Mouse (Mus musculus) embryo, embryonic 11.5 days (tissue): ENCODE measurements around the gene Mrpl41.
A peak's percentile ranks its signal among the peaks of the same experiment; 100 is the strongest.
"Not testable (repeated sequence)": the region's sequence is repeated elsewhere in the genome, so short reads cannot be mapped to it uniquely, and the experiment has no call there.

ENCODE experiments used
- DNase-seq: peaks from one replicate; pipeline ENCODE4 v3.0.0-alpha.2; 2012; ENCODE audit warnings: low read depth, low spot score

Mrpl41 gene

DNA sequence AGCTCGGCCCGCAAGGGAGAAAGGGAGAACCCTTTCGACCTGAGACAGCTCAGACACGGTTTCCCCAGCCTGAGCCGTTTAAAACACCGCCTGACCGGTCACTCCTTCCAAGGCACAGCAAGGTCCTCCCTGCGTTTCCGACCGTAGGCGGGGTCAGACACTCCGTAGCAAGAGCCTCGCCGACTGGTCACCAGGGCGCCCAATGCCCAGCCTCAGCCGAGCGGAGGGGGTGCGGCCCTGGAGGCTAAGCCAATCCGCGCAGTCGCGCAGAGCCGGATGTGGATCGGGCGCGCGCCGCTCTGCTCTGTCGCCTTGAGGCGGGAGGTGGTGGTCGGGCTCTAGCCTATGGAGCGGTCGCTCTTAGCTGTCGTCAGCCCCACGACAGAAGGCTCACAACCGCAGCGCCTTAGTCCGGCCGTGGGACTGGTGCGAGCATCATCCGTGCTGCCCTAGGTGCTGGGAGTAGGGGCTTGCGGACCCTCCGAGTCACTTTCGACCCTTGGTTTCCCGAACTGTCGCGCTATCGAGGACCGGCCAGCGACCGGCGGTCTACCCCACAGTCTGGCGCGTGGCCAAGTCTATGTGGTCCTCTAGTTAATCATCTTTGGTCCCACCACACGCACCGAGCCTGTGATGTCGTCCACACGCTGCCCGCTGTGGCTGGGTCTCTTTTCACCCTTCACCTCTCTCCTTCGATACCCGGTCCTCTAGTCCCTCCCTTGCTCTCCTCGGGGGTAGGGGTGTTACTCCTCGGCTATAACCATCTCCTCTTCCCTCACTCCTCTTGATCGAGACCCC lies at the start of gene Mrpl41:
Gene Mrpl41 (minus strand): TSS at position 193 of the 798 bp plus-strand sequence.
- DNase-seq = peak; percentile 94

DNA sequence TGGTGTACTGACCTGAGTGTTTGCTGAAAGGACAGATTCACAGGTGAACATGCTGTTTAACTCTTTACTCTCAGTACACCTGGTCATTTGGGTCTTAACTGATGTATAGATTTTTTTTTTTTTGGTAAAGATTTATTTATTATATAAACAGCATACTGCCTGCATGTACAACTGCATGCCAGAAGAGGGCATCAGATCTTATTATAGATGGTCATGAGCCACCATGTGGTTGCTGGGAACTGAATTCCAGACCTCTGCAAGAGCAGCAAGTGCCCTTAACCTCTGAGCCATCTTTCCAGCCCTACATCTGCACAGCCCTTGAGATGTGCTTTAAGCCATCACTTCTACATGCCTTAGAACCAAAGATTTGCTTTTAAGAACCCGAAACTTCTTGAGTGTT lies 47.8 kb upstream of the Mrpl41 start:
- DNase-seq = no peak

DNA sequence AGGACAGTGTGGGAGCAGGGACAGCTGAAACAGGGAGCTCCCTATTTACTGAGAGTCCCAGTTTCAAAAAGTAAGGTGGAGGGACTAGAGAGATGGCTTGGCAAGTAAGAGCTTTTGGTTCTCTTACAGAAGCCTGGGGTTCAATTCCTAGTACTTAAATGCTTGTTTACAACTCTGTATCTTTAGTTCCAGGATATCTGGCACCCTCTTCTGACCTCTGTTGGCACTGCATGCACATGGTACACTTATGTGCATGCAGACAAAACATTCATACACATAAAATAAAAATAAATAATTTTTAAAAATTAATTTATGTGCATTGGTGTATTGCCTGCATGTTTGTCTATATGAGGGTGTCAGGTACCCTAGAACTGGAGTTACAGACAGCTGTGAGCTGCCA lies 33.4 kb upstream of the Mrpl41 start:
- no peak for DNase-seq

DNA sequence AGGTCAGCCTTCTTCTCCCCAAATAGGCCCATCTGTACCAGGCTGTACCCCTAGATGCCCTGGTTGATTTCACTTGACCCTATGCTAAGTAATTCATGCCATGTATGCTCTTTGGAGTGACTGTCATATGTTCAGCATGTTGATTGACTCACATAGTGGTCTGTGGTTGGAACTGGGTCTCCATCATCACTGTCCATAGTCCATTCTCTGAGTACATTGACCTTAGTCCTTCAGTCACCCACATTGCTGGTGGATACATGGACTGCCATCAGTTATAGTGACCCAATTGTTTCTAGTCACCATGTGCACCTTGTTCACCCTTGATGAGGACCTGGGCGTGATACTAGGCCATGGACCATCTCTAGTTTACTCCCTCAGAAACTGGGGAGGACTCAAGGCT lies 31.9 kb upstream of the Mrpl41 start:
- DNase-seq = no peak

DNA sequence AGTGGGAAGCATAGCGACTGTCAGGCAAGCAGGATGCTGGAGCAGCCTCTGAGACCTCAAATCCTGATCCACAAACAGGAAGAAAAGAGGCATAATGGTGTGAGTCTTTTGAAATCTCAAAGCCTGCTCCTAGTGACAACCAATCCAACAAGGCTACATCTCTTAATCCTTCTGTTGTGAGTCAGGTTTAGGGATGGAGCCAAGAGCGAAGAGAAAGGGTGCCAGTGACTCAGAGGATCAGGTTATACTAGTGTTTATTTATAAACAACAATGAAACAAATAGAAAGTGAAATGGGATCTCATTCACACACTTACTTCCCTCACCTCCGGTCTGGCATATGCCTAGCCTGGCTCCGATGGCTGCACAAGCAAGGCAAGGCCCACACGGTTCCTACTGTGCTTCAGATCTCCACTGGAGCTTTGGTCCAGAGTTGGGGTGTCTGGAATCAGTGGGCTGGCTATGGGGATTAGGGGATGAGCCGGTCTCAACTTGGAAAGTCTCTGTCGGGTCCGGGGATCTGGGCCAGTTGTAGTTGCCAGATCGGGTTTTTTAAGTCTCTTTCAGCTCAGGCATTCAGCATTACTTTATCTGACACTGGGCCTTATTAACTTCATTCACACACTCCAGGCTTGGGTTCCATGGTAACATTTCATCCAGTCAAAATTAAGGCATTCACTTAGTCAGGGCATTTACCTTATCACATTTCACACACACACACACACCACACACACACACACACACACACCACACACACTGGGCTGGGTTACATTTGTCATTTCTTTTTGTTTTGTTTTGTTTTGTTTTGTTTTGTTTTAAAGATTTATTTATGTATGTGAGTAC lies 29.3 kb upstream of the Mrpl41 start:
- no peak for DNase-seq

DNA sequence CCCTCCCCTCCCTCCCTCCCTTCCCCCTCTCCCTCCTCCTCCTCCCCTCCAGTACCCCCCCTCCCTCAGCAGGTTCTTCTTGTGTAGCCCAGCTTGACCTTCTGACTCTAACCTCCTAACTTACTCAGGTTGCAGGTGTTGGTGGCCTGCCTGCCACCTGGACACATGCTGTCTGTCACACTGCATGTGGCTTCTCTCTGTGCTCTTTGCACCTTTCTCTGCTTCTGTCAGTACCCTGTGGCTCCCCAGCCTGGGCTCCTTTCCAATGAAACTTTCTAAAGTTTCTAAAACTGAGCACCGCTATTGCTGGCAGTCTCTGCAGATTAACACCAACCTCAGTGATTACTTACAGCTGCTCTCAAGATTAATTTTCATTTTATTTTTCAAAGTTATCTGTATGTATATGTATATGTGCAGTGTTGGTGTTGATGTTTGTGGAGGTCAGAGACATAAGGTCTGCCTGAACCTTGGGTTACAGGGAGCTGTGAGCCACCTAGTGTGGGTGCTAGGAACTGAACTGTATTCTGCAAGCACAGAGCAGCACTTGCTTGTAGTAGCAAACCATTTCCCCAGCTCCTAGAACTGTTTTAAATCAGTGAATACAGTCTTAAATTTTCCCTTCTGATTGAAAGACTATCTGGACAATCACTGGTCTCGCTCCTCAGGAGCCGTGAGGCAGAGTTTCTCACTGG lies 25.8 kb upstream of the Mrpl41 start:
- no peak for DNase-seq

DNA sequence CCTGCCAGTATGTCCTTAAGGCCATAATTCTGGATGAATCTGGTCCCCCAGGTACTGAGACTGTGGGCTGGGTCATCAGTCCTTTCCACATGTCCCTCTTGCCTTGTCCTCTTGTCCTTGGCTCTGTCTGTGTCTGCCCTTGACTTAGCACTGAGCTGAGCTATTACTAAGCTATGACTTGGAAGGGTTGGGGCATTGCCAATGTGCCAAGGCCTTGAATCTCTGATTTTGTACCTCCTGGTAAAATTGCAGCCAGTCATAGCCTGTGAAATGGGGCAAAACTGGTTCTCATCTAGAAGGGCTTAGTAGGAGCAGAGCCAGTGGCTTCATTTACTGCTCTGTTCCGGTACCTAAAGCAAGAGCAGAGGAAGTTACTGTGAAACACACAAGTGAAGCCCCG lies 21.6 kb upstream of the Mrpl41 start:
- DNase-seq = no peak

DNA sequence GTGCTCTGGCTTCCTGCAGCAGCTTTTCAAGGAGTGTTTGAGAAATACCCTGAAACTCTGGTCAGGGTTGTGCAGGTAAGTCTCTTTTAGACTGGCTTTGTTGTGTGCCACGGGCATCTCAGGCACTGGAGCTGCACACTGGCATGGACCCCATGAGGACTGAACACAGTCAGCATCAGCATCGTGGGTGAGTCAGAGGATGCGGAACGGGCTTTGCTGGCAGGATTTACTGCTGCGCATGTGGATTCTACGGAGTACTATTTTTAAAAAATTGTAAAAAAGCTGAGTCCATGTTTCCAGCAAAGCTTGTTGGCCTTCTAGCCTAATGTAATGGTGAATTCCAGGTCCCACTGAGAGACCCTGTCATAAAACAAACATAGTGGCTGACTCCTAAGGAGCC lies 20.4 kb upstream of the Mrpl41 start:
- no peak for DNase-seq

DNA sequence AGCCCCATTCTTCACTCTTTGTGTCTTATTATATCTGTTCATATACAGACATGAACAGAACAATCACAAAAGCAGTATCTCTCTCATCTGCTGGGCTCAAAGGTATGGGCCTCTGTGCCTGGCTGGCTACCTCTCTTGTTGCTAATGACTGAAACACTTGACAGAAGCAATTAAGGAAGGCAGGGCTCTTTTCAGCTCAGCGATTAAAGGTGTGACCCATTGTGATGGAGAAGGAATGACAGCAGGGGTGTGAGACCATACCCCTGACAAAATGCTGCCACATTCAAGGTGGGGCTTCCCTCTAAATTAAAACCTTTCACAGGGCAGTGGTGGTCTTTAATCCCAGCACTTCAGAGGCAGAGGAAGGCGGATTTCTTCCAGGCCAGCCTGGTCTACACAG lies 12.9 kb upstream of the Mrpl41 start:
- DNase-seq = no peak

DNA sequence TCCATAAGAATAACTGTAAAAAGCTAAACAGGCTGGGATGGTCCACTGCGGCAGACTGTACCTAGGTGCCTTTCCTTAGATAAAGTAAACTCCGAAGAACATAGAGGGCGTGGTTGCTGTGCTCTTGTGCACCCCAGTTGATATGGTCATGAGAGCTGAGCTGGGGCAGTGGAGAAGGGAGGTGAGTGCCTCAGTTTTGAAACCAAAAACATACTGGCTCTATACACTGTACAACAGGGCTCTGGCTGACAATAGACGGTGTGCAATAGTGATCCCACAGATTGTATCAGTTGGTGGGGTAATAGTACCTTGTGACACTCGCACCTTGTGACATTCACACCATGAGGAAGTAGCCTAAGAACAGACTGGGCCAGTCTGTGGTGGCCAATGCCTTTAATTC lies 2.1 kb upstream of the Mrpl41 start:
- no peak for DNase-seq

DNA sequence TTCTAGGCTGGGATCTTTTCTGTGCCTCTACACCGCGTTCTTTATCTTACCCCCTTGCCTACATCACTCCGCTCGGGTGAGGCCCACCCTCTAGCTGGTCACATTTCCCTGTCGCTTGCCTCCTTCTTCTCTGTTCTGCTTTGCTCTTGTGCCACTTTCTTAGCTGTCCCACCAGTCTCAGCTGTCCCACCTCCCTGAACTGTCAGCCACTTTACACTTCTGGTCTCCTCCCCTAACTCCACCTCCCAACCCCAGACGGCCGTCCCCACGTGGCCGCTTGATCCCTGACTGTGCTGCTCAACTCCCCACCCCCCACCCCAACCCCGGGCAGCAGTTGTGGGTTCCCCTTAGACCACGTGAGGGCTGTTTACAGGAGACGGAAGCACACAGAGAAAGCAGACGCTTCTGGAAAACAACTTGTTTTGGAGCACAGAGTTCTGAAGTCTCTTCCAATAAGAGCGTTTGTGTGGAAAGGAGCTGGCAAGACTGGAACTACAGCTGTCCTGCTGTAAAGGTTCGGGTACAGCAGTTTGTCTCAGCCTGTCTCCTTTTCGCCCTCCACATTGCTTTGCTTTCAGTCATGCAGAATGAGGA lies 903 bp upstream of the Mrpl41 start, which contains the start of gene Pnpla7:
Gene Pnpla7 (plus strand): TSS at position 330 of the 594 bp plus-strand sequence.
- DNase-seq = peak; percentile 44

DNA sequence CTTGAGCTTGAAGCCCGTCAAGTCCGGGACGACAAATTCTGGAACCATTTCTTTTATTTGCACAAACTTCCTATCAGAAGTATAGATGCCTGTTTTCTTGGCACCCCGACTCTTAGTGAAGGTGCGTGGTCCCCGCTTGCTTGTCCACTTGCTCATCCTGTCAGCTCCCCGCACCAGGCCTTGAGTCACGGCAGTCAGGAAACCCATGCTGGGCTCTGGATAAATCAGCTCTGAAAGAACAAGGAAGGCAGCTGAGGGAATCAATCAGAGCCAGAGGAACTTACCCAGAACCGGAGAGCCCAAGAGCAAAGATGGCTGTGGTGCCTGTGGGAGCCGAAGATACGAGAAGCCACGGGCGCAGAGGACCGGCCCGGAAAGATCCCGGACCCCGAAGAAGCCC lies 446 bp downstream of the Mrpl41 start:
- DNase-seq = not testable (repeated sequence)

DNA sequence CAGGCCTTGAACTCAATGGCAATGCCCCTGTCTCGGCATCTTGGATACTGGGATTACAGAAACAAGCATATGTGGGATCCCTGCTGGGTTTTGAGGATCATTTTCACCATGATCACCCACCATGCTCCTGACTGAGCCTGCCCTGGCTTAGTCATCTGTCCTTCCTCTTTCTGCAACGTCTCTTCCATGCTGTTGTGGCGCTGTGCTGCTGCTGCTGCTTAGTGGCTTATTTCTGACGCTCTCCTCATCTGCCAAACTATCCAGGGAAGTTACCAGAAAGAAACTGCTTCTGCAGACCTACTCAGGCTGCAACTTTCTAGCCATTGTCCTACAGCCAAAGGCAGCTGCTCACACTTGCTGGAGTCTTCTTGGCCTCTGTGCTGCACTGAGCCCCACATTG lies 4.5 kb downstream of the Mrpl41 start:
- no peak for DNase-seq

DNA sequence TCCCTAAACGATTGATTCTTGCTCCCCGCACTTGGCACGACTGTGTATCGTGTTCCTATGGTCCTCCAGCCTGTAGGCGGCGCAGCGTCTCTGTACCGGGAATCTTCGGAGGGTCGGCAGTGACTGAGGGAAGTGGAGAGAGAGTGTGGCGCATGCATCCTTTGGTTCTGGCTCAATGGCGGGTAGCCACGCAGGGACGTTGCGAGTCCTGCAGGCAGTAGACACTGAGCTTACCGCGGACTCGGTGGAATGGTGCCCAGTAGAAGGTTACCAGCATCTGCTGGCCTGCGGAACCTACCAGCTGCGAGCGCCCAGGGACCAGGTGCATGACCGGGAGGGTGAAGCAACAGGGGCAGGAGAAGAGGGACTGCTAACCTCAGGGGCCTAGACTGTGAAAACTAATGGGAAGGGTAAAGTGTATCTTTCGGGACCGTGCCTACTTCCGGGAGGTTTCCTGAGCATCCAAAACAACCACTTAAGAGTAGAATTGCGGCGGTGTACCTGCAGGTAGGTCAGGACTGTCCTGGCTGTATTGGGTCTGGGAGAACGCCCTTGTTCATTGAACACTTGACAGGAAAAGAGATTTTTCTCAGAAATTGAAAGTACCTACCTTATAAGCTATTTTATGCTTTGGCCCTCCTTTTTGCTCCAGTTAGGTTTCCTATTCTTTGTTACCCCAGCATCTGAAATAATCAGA lies 12.4 kb downstream of the Mrpl41 start, which contains the start of gene Dph7:
Gene Dph7 (plus strand): TSS at position 97 of the 697 bp plus-strand sequence.
- peak; percentile 78 for DNase-seq

DNA sequence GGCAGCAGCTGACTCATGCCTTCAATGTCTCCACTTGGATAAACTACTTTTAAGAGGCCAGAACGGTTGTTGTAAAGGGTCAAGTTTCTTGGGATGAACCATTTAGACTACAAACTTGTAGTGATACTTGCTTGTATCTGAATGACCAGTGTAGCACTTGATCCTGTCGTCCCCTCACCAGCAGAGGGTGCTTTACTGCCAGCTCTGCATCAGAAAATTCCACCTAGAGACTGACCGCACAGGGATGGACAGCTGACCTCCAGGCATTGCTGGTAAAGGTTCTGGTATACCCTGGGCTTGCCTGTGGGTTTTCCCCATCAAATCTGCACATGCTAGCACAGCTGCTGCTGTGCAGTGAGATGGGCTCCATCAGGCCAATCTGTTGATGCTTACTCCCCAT lies 14.0 kb downstream of the Mrpl41 start:
- no peak for DNase-seq

DNA sequence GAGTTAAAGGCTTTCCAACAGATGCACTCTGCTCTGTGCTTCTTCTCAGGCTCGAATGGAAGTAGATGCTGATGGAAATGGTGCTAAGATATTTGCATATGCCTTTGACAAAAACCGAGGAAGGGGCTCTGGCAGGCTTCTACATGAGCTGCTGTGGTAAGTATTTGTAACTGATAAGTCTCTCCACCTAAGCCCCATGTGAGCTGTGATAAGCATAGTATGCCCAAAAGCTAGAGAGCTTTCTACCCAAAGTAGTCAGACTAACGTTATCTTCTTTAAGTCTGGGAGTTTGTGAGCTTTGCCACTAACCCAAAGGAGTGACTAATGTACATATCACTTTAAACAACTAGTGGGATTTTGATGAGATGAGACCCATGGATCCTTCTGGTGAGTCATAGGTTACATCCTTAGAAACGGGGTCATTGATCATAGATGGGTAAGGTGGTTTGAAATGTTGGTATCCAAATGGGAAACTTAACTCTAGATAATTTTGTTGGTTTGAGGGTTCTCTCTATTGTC lies 22.3 kb downstream of the Mrpl41 start:
- no peak for DNase-seq

DNA sequence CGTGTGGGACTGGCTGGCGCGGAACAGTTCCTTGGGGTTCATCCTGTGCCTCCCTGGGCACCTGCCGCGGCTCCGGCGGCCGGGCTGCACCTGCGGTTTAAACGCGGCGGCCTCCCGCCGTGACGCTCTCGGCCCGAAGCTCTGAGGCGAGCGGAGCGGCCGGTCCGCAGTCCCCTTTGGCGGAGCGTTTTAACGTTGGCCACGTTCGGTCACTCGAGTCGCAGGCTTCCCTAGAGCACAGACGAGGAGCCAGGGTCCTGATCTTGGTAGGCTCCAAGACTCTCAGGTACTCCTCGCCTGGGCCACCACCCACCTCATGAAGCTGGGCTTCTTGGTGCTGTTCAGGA lies 24.7 kb downstream of the Mrpl41 start:
- DNase-seq = no peak

DNA sequence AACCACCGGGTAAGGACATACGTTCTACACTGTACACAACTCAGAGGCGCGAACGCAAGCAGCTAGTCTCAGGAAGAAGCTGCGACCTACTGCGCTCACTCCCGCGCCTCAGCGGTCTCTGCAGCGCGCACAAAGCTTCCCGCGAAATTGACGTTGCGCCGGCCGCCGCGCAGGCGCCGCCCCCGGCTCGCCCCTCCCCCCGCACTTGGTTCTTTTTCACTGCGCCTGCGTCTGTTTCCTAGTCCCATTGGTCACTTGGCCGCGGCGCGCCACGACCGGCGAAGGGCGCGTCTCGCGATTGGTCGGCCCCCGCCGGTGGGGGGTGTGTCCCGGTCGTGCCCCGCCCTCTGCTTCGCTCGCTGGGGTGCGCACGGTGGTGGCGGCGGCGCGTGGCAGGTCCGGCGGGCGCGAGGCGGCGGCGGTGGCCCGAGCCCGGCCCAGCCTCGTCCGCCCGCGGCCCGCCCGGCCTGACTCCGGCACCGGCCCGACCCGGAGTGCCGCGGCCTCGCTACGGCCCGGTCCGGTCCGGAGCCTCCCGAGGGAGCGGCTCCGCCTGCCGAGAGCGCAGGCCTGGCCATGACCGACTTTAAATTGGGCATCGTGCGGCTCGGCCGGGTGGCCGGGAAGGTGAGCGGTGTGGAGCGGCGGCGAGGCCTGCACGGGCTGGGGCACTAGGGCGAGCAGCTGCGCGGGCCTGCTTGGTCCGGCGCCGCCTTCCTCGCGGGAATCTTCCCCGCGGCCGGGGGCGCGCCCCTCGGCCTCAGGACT lies 25.3 kb downstream of the Mrpl41 start, which contains the start of gene Zmynd19:
Gene Zmynd19 (plus strand): TSS at position 372 of the 768 bp plus-strand sequence.
- DNase-seq = peak; percentile 96

DNA sequence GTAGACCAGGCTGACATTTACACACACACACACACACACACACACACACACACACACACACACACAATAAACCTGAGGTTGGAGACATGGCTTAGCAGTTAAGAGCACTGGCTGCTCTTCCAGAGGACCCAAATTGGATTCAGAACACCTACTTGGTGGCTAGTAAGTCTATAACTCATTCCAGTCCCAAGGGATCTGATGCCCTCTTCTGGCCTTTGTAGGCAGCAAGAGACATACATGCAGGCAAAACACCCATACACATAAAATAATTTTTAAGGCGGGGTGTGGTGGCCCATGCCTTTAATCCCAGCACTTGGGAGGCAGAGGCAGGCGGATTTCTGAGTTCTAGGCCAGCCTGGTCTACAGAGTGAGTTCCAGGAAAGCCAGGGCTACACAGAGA lies 30.6 kb downstream of the Mrpl41 start:
- DNase-seq = not testable (repeated sequence)

DNA sequence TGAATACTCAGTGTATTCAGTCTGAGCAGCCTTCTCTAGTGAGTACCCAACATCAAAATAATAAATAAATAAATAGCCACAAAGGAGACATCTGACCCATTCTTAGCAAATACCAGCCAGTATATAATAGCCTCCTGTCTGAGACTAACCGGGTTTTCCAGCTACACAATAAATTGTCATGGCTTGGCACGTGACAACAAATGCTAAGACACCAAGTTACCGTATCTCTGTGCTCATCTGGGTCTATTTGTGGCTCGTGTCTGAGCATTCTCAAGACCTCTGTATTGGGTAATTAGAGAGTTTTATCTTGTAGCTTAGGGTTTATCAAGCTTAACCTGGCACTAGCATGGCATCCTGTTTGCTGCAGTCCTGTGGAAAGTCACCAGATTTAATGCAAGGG lies 32.8 kb downstream of the Mrpl41 start:
- no peak for DNase-seq
